Mouse (Mus musculus): ENCODE data around the gene Rnf126. TPM values are rescaled to one million over a fixed set of nuclear protein-coding genes. Genes with fewer than 3 reads are reported as not detected.
"Not testable (repeated sequence)": the region's sequence is repeated elsewhere in the genome, so short reads cannot be mapped to it uniquely, and the experiment has no call there.

Gene Rnf126
- polyA plus RNA-seq, 1 experiment from 2014 or later: 109 TPM

GRCm38 (mm10) chr10:79773208-79773607 is 6.5 kb upstream of the Rnf126 start:
- Histone ChIP-seq H3K27ac (no peak overlapping the region), H3K4me2 (no peak overlapping the region), H3K9me3 (no peaks in the 10 kb centered on the region), H3K36me3 (replicated peaks) (no peaks in the 10 kb centered on the region), H3K27me3 (replicated peaks) (peaks cover 19% of the 10 kb centered on the region), H3K4me1 (peaks cover 15% of the 10 kb centered on the region), H3K4me3 (no peak overlapping the region), H3K9ac (no peak overlapping the region)
- no peak for ATAC-seq (replicated peaks)
- WGBS: 86% methylated on average over 2 of the region's 2 CpGs

- Histone ChIP-seq H3K27me3 (replicated peaks) (peaks cover 11% of the 10 kb centered on the region), H3K4me3 (no peak overlapping the region), H3K36me3 (replicated peaks) (no peaks in the 10 kb centered on the region), H3K9ac (no peak overlapping the region), H3K4me2 (no peak overlapping the region), H3K9me3 (no peaks in the 10 kb centered on the region), H3K27ac (no peak overlapping the region), H3K4me1 (peaks cover 19% of the 10 kb centered on the region)
- WGBS: 89% methylated on average over 3 of the region's 3 CpGs
- no peak for ATAC-seq (replicated peaks)
Observed at GRCm38 (mm10) chr10:79772320-79772719, 5.6 kb upstream of the Rnf126 start.

GRCm38 (mm10) chr10:79769329-79769728 is 2.6 kb upstream of the Rnf126 start:
- H3K27ac ChIP-seq: no peak overlapping the region
- WGBS: 66% methylated on average over 4 of the region's 4 CpGs
- peaks cover 33% of the 10 kb centered on the region for H3K4me1 ChIP-seq
- no peaks in the 10 kb centered on the region for H3K27me3 ChIP-seq (replicated peaks)
- no peak overlapping the region for H3K4me2 ChIP-seq
- no peak overlapping the region for H3K4me3 ChIP-seq
- ATAC-seq (replicated peaks): no peak
- H3K36me3 ChIP-seq (replicated peaks): no peaks in the 10 kb centered on the region
- no peak overlapping the region for H3K9ac ChIP-seq
- no peaks in the 10 kb centered on the region for H3K9me3 ChIP-seq

- peak overlapping the region; percentile 89 for H3K4me2 ChIP-seq
- no peaks in the 10 kb centered on the region for H3K9me3 ChIP-seq
- WGBS: 4% methylated on average over 5 of the region's 5 CpGs
- no peak overlapping the region for H3K27ac ChIP-seq
- no peaks in the 10 kb centered on the region for H3K36me3 ChIP-seq (replicated peaks)
- H3K27me3 ChIP-seq (replicated peaks): no peaks in the 10 kb centered on the region
- peak overlapping the region; percentile 99; the same call in 1 of the 2 replicates for H3K4me3 ChIP-seq
- H3K9ac ChIP-seq: peak overlapping the region; percentile 29; the same call in 1 of the 2 replicates
- peaks cover 41% of the 10 kb centered on the region for H3K4me1 ChIP-seq
- no peak for ATAC-seq (replicated peaks)
Observed at GRCm38 (mm10) chr10:79768400-79768799, 1.6 kb upstream of the Rnf126 start.

GRCm38 (mm10) chr10:79767372-79768244 is 856 bp upstream of the Rnf126 start:
- Histone ChIP-seq H3K4me2 (peak overlapping the region; percentile 89), H3K4me3 (peak overlapping the region; percentile 99), H3K27ac (peak overlapping the region; percentile 93), H3K4me1 (peaks cover 41% of the 10 kb centered on the region), H3K9me3 (no peaks in the 10 kb centered on the region), H3K9ac (peak overlapping the region; percentile 97), H3K27me3 (replicated peaks) (no peaks in the 10 kb centered on the region), H3K36me3 (replicated peaks) (no peaks in the 10 kb centered on the region)
- ATAC-seq (replicated peaks): peak; percentile 89
- 8% methylated on average over 40 of the region's 40 CpGs for WGBS

- ATAC-seq (replicated peaks): peak; percentile 1
- H3K27ac ChIP-seq: peak overlapping the region; percentile 93
Observed at GRCm38 (mm10) chr10:79766001-79766507, 698 bp downstream of the Rnf126 start.

GRCm38 (mm10) chr10:79765228-79765745 is 1.5 kb downstream of the Rnf126 start:
- Histone ChIP-seq H3K9ac (no peak overlapping the region), H3K36me3 (replicated peaks) (peaks cover 18% of the 10 kb centered on the region; the same call in 1 of the 2 replicates), H3K27me3 (replicated peaks) (no peaks in the 10 kb centered on the region), H3K27ac (no peak overlapping the region), H3K4me2 (peak overlapping the region; percentile 89), H3K9me3 (no peaks in the 10 kb centered on the region), H3K4me1 (peaks cover 41% of the 10 kb centered on the region), H3K4me3 (peak overlapping the region; percentile 99)
- WGBS: 66% methylated on average over 2 of the region's 2 CpGs
- ATAC-seq (replicated peaks): no peak

More at GRCm38 (mm10) chr10:79766001-79766507, 698 bp downstream of the Rnf126 start:
- Histone ChIP-seq H3K36me3 (replicated peaks) (peaks cover 10% of the 10 kb centered on the region; the same call in 1 of the 2 replicates), H3K4me1 (peaks cover 41% of the 10 kb centered on the region), H3K4me3 (peak overlapping the region; percentile 99), H3K9me3 (no peaks in the 10 kb centered on the region), H3K4me2 (peak overlapping the region; percentile 89), H3K9ac (peak overlapping the region; percentile 97), H3K27me3 (replicated peaks) (no peaks in the 10 kb centered on the region)
- 10% methylated on average over 16 of the region's 16 CpGs for WGBS

GRCm38 (mm10) chr10:79764234-79764633 is 2.5 kb downstream of the Rnf126 start:
- H3K9ac ChIP-seq: no peak overlapping the region
- no peaks in the 10 kb centered on the region for H3K9me3 ChIP-seq
- no peaks in the 10 kb centered on the region for H3K27me3 ChIP-seq (replicated peaks)
- H3K27ac ChIP-seq: no peak overlapping the region
- H3K4me3 ChIP-seq: no peak overlapping the region
- peaks cover 22% of the 10 kb centered on the region for H3K36me3 ChIP-seq (replicated peaks)
- WGBS: 92% methylated on average over 7 of the region's 7 CpGs
- no peak overlapping the region for H3K4me2 ChIP-seq
- H3K4me1 ChIP-seq: peaks cover 41% of the 10 kb centered on the region
- no peak for ATAC-seq (replicated peaks)

- no peak overlapping the region for H3K27ac ChIP-seq
- no peaks in the 10 kb centered on the region for H3K27me3 ChIP-seq (replicated peaks)
- 88% methylated on average over 3 of the region's 3 CpGs for WGBS
- H3K4me2 ChIP-seq: no peak overlapping the region
- no peak overlapping the region for H3K9ac ChIP-seq
- H3K4me1 ChIP-seq: peaks cover 32% of the 10 kb centered on the region
- ATAC-seq (replicated peaks): no peak
- H3K36me3 ChIP-seq (replicated peaks): peaks cover 36% of the 10 kb centered on the region
- H3K4me3 ChIP-seq: no peak overlapping the region
- no peaks in the 10 kb centered on the region for H3K9me3 ChIP-seq
Observed at GRCm38 (mm10) chr10:79762875-79763274, 3.9 kb downstream of the Rnf126 start.

GRCm38 (mm10) chr10:79760603-79761143 is 6.1 kb downstream of the Rnf126 start:
- ATAC-seq (replicated peaks): no peak
- H3K9me3 ChIP-seq: no peaks in the 10 kb centered on the region
- no peak overlapping the region for H3K9ac ChIP-seq
- no peaks in the 10 kb centered on the region for H3K27me3 ChIP-seq (replicated peaks)
- H3K4me3 ChIP-seq: no peak overlapping the region
- peaks cover 53% of the 10 kb centered on the region for H3K36me3 ChIP-seq (replicated peaks)
- peaks cover 21% of the 10 kb centered on the region for H3K4me1 ChIP-seq
- 94% methylated on average over 11 of the region's 11 CpGs for WGBS
- H3K4me2 ChIP-seq: no peak overlapping the region
- H3K27ac ChIP-seq: no peak overlapping the region

GRCm38 (mm10) chr10:79759675-79760074 is 7.1 kb downstream of the Rnf126 start:
- ATAC-seq (replicated peaks); H3K9me3 ChIP-seq; H3K4me2 ChIP-seq; H3K9ac ChIP-seq; H3K27me3 ChIP-seq (replicated peaks); H3K27ac ChIP-seq; H3K4me3 ChIP-seq: not testable (repeated sequence)
- H3K4me1 ChIP-seq: peaks cover 17% of the 10 kb centered on the region
- 90% methylated on average over 1 of the region's 1 CpGs for WGBS
- peaks cover 53% of the 10 kb centered on the region for H3K36me3 ChIP-seq (replicated peaks)

- no peak for ATAC-seq (replicated peaks)
- Histone ChIP-seq H3K4me3 (no peak overlapping the region), H3K9ac (no peak overlapping the region), H3K4me1 (peaks cover 8% of the 10 kb centered on the region), H3K27ac (no peak overlapping the region), H3K9me3 (no peaks in the 10 kb centered on the region), H3K4me2 (no peak overlapping the region), H3K27me3 (replicated peaks) (no peaks in the 10 kb centered on the region), H3K36me3 (replicated peaks) (peaks cover 49% of the 10 kb centered on the region)
- whole genome bisulfite sequencing: 92% methylated on average over 24 of the region's 24 CpGs
Observed at GRCm38 (mm10) chr10:79756660-79757059, 10.1 kb downstream of the Rnf126 start.

Data from midbrain, embryonic 15.5 days (tissue).